Mouse (Mus musculus) activated CD4-positive, CD25-positive, alpha-beta regulatory T cell, adult 4 months (primary cell): Measurements from ENCODE around the gene Cd200. TPM values are rescaled to one million over a fixed set of nuclear protein-coding genes. Genes with fewer than 3 reads are reported as not detected.
A peak's percentile ranks its signal among the peaks of the same experiment; 100 is the strongest.

Experiments
- ATAC-seq: one replicate; pipeline ENCODE4 v1.8.0; 2017
- polyA plus RNA-seq, 2 experiments: library from polyadenylated mRNA; unstranded; fragments of 100-300 nt; shearing (Covaris generic); gene quantifications; one replicate each; pipeline ENCODE4 v1.2.1; 2017

The Cd200 gene
- polyA plus RNA-seq: 100 to 1,000 TPM; 223 to 237 TPM

DNA sequence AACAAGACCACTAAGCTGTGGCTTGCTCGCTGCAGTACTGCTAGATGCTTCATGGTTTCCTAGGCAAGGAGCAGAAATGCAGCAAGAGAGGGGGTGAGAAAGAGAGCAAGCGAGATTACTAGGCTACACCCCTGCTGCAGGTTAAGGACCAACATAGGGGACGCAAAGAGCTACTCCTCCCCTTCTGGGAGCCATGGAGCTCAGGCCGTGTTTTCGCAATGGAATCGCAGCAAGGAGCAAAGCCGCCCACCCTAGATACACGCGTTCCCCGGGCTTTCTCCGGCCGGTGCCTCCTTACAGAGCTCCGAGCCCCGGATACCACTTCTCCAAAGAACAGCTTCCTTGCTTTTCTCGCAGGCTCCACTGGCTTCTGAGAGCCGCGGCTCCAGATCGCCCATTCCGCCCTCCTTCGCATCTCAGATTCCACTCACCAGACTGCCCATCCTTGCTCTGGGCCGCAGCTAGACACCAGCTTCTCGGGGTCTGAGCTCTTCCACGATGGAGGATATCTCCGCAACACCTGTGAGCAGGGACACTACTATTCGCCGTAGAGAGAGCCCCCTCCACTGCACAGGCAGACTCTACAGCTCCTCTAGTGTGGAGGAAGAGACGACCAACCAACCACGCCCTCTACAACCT lies at the start of gene Cd200:
Gene Cd200, minus strand, starts transcription at position 629 of the 639 bp plus-strand sequence.
- peak; percentile 84 for ATAC-seq

DNA sequence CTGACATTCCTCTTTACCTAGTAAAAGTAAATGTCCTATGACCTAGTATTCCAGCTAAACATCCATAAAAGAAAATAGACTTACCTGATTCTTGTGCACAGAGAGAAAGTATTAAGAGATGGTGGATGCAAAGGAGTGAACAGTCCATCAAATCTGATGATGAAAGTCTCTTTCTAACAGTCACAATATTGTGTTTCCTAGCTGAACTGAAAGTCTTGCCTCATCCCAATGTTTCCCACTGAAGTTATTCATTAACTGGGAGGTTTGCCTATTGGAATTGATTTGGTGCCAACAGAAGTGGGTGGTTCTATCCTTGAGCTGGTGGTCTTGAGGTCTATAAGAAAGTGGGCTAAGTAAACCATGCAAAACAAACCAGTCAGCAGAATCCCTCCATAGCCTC lies 45.9 kb upstream of the Cd200 start:
- ATAC-seq: no peak

DNA sequence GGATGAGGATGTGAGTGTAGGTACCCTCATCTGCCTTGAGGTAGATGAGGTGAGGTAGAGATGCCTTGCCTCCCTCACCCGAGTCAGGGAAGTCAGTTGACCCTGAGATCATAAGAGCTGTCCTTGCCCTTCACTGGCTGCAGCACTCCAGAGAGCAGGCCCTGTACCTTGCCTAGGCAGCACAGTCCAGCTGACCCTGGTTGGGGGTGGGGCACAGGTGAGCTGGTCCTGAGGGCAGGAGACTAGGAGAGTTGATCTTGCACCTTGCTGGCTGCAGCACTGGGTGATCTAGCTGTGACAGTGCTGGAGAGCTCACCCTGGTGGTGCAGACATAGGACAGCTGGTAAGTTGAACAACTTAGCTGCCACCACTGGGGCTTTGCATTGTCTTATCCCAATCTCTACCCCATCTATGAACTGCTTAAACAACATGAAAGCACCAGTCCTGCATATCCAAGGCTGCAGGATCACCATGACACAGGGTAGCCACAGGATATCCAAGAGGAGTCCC lies 28.4 kb upstream of the Cd200 start:
- ATAC-seq: no peak

DNA sequence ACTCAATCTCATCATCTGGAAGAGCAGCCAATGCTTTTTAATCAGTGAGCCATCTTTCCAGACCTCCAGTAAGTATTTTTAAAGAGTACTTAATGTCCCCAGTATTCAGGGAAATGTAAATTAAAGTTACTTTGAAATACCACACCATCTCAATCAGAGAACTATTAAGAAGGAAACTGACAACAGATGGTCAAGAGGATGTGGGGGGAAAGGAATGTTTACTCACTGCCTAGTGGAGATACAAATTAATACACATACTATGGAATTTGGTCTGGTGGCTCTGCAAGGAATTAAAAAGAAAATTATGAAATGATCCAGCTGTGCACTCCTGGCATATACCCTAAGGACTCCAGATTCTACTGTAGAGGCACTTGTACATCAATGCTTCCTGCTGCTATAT lies 26.7 kb upstream of the Cd200 start:
- ATAC-seq: no peak

DNA sequence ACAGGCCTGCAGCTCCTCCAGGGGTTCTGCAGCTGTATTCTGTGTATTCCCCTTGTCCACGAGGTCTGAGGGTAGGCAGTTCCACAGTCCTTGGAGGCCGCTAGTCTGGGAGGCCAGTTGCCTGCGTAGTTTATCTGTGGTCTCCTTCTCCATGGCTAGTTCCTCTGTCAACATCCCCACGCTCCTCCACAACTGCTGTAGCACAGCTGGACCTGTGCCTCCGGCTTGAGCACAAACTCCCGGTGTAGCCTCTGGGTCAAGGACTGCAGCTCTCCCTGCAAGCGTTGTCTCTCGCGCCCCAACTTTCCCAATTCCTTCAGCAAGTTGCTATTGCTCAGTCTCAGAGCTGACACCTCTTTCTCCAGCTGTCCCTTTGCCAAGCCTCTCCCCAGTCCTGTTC lies 18.8 kb upstream of the Cd200 start:
- no peak for ATAC-seq

DNA sequence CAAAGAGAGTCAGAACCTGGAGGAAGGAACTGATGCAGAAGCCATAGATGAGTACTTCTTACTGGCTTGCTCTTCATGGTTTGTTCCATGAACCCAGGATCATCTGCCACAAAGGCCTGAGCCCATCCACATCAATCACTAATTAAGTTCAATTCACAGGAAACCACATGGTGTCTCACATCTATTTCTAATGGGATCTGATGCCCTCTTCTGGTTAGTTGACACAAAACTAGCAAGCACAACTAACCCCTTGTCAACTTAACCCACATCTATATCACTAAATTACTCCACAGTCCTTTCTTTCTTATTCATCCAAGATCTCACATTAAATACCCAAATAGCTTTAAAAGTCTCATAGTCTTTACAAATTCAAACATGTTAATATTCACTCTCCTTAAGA lies 4.6 kb upstream of the Cd200 start:
- peak; percentile 67 for ATAC-seq

DNA sequence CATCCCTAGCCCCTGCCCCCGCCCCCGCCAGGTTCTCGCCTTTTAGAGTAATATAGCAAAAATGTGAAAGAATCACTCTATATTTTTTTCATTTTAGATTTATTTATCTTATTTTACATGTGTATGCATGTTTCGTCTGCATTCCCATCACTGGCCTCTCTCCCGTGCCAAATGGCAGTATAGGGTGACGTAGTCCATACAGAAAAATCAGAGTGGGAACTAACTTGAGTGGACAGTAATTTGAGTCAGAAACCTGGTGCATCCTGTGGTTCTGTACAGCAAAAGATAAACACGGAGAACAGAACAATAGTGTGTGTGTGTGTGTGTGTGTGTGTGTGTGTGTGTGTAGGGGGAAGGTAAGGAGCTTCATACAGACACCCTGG lies 202 bp upstream of the Cd200 start:
- ATAC-seq: peak; percentile 17

DNA sequence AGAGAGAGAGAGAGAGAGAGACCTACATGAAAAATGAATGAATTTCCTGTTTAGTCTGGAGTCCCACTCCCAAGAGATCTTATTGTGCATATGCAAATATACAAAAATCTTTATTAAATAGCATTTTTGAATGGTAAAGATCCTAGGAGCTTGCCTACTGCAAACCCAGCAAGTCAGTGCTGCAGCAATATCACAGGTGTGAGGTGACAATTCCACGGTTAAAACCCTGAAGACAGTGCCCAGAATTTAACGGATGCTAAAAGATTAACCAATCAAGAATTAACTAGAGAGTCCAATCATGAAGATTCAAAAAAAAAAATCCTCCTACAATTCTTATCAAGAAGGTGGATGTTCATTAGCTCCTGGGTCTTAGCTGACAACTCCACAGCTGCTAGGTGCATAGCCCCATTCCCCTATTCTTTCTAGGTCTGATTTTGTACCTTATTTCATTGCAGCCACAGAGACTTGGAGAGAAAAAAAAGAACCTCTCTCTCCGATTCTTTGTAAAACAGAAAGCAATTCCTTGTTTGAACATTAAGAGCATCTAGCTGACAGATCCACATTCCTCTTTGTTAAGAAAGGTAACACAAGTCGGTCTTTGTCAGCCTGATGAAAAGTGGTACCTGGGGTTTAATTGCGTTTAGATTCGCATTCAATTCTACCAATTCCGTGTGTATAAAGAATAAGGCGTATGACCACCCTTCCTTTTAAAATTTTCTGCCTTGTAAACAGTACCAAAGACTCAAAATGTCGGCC lies 1.0 kb downstream of the Cd200 start:
- ATAC-seq: peak; percentile 8

DNA sequence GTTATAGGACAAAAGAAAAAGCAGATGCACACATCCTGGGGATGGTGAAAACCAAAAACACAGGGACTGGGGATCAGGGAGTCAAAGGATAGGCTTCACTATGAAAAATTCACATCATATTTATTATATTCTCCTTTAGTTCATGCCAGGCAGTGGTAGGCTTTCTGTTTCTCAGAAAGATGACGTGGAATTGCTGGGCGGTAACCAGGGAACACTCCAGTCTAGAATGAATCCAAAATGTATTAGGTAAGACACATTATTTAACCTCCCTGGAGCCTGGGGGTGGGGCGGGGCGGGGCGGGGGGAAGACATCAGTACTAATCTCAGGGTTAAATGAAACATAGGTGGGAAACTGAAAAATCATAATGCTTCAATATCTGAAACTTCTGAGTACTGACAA lies 1.8 kb downstream of the Cd200 start:
- ATAC-seq: no peak

DNA sequence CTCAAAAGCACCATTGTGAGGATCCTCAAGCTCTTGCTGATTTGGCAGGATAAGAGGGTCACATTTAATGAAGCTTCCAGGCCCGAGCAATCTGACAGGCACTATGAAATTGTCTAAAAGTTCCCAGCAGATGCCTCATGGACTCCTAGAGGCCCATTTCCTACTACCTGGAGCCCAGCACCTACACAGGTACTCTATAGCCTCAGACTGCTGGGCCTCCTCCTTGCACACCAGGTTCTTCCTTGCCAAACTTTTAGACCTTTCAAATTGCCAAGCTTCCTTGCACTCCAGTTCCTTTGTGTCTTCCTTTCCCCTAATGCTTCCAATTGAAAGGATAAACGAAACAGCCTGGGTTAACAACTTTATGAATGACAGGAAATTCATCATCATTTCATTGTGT lies 5.9 kb downstream of the Cd200 start:
- no peak for ATAC-seq

DNA sequence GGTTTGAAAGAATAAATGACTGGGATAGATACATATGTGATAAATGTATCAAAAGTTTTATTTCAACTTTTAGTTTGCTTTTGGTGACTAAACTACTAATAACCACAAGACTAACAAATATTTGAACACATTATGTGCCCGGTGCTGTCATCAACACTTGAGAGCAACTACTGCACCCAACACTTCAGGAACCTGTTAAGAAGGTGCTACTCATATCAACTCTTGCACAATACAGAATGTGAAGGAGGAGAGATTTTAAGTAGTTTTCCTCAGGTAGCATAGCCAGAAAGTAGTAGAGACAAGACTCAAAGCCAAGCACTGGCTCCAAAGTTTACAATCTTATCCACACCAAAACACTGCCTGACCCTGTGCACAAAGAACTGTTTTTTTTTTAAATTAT lies 6.8 kb downstream of the Cd200 start:
- no peak for ATAC-seq

DNA sequence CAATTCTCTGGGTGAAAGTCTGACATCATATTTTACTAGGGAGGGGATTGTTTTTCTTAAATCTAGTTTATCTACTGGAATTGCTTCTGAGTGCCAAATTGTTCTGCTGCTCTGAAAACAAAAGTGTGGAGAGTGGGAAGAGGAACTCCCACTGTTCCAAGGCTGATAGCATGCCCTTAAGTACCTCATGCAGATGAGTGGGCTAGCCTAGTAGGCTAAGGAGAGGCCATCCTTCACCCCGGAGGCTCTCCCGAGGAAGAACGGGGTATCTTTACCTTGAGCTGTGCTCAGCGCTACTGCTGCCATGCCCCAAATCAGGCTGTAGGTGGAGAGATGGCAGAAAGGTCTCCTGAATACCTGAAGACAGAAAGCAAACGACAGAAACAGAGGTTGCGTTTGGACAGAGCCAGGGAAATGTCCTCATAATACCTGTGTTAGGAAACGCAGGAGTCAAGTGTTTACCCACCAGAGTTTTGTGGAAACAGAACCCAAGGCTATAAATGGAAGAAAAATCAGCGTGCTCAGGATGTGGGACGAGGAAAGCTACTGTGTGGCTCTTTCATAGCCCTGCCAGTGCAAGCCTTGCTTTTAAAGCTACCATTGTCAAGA lies 8.8 kb downstream of the Cd200 start:
- no peak for ATAC-seq

DNA sequence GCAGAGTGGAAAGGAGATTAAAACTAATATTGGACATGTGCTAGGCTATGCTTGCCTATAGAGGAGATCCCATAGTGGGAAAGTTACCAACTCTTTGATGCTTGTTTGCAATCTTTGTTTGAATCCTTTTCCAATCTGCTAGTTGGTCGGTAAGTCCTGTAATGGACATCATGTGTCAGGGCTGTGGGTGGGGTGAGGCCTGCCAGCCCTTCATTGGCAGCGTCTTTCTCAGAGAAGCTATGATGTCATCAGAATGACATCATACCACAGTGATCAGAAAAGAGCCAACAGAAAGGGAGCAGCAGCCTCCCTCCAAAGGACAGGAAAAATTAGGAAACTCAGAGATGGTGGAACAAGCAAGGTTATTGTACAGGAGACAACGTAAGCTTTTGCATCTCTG lies 9.4 kb downstream of the Cd200 start:
- ATAC-seq: no peak

DNA sequence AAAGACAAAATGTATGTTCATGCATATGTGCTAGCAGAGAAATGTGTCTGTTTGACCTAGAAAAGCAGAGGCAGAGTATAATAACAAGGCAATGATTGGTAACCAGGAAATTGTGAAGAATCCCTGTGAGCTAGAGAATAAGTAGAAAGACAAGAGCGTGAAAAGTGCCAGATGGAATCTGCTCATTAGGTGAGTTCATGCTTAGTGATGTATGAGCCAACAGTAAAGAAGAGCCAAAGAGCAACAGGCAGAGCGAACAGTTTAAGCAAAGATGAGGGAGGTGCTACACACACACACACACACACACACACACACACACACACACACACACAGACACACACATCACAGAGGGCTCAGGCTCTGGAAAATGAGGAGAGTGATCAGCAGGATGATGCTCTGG lies 11.4 kb downstream of the Cd200 start:
- ATAC-seq: no peak

DNA sequence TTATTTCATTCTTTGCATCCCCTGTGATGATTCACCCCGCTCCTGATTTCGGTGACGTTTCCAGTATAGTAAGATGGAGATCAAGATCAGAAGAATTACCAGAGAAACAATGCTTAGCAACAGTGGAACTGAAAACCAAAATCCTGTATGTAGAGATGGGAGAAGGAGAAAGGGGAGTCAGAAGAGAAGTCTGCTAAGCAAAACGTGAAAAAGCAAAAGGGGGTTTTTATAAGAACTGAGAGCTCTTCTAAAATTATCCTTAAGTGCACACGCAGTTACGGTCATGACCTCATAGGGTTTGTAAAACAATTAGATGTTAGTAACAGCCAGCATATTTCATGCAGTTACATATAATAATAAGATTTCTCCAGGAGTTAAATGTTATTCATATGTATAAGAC lies 16.6 kb downstream of the Cd200 start:
- no peak for ATAC-seq

DNA sequence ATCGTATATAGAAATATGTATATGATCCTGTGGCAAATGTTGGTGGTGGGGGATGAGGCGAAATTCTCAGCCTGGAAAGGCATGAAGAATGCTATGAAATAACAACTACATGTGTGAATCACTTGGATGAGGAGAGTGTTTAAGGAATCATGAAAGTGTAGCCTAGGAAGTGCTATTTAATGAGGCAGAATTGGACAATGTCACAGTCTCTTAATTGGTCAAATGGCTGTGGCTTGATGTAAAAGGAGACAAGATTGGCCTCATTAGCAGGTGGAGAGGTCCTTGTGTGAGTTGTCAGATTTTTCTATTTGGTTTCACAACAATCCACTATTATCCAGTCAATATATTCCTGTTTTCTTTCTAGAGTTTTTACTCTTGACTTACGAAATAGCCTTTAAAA lies 17.2 kb downstream of the Cd200 start:
- no peak for ATAC-seq

DNA sequence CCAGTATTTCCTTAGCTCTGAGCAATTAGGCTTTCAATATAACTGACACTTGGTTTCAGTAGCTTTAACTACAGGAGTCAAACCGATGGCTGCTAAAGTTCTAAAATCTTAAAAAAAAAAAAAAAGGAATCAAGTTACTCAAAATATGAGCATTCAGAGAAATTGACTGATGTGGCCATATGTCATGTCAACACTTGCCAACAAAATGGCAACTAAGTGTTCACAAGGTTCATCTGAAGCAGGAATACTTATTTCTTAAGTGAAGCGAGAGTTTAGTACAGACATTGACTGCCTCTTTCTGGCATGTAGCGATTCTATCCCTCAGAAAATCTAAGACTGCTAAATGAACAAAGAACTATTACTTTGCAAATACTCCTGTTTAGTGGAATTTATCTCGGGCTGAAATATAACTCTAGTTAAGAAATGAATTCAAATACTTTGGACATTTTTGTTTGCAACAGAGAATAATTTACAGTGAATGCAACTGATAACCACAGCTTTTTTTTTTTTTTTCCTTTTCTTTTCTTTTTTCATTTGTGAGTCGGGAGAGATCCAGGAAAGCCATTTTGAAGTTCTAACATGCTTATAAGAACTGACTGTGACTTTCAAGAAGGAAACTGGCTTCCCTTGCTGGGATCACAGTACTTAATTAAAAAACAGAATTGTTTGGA lies 18.4 kb downstream of the Cd200 start:
- no peak for ATAC-seq

DNA sequence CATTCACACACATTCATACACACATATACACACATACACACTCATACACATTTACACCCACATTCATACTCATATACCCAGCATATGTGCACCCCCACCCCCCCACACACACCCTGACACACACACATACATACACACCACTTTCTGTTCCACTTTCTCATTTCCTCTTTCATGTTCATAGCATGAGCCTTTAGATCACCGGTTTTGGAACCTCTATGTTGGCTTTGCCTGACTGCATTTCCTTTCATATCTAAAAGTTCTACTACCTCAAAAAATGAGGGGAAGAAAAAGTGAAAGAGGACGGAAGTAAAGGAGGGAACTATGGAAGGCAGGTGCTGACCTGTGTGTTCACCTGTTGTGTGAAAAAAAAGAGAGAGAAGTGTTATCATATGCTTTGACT lies 19.0 kb downstream of the Cd200 start:
- peak; percentile 89 for ATAC-seq

DNA sequence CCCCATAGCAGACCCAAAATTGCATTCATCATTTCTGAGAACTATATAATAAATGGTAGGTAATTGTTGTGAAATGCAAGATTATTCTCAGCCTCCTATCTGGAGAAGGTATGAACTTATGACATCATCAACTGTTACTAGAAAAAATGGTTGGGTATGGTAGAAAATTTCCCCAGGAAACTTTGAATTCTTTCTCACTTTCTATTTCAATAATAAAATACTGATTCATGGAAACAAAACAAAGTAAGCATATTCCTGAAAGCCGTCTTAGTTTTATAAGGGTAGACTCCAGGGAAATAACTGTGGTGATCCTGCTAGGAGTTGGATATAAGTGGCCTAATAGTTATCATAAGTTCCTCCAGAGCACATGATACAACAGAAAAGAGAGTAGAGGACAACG lies 19.8 kb downstream of the Cd200 start:
- ATAC-seq: peak; percentile 17

DNA sequence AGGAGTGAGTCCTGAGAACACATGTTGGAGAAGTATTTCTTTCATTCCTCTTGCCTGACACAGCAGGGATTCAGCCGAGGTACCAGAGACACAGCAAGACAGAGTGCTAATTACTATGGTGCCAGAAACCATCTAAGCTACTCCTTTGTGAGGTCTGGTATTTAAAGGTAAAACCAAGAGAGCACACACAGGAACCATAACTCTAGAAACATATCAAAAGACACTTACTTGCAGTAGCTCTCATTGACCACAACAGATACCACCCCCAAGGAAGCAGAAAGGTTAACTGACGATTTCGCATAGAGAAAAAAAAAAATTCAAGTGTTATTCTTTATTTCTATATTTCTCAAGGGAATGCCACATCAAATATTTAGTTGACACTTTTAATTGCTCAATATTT lies 27.0 kb downstream of the Cd200 start:
- peak; percentile 60 for ATAC-seq

DNA sequence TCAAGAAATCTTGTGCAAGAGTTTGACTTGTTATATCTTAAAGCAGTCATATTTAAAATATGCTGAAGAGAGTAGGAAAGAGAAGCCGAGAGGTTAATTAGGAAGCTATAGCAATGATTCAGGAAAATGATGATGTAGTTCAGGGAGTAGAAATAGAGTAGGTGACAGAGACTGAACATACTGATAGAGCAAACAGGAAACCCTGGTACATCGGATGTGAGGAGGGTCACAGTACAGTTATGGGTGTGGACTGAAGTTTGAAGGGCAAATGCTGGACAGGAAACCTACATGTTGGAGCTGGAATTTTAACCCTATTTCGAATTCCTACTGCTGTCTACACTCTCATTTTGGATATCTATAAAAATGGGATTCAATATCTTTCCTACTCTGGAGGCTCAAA lies 29.9 kb downstream of the Cd200 start:
- ATAC-seq: peak; percentile 44

DNA sequence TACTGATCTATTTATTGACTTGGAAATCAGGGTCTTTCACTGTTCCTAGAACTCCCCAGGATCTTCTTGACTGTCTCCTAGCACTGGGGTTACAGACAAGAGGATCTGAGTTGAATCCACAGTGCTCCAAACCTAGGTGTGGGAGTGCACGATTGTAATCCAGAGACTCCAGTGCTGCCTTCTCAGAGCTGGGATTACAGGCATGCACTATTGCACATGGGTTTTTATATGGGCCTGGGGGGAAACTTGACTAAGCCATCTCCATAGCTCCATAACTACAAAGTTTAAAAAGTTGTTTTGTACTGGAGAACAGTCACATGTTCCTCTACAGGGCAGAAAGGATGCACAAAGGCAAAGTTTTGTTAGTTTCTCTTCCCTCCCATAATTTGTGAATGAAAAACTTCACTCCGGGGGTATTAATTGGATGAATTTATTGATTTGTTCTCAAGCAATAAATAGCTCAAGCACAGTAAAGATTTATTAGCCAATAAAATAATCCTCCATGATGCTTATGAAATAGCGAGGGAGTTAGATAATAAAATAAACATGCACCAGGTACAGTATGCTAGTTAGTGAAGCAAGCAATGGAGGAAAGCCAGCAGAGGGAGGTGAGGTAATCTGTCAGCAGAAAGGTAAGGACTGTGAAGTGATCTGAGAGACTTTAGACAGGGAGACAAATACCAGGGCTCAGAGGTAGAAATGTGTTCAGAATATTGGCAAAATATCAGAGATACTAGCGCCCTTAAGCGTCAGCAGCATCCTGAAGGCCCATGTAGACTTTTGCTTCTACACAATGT lies 30.5 kb downstream of the Cd200 start:
- peak; percentile 6 for ATAC-seq

DNA sequence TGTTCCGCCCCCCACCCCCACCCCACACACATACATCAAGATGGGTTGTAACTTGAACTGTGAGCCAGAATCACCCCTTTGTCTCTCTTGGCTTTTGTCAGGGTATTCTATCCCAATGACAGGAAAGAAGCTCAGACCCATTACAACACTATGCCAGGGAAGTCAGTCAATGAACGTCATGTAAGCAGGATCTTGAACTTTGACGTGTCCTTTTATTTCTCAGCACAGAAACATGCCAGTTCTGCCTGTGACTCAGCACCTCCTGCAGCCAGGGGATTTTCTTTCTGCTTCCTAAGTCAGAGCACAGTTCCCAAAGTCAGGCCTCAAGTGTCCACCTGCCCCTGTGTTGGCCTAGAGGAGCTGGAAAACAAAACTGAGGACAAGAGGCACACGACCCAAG lies 31.5 kb downstream of the Cd200 start:
- ATAC-seq: no peak
